ENCODE assay signal across 21 mouse cellular contexts in the genomic region with DNA sequence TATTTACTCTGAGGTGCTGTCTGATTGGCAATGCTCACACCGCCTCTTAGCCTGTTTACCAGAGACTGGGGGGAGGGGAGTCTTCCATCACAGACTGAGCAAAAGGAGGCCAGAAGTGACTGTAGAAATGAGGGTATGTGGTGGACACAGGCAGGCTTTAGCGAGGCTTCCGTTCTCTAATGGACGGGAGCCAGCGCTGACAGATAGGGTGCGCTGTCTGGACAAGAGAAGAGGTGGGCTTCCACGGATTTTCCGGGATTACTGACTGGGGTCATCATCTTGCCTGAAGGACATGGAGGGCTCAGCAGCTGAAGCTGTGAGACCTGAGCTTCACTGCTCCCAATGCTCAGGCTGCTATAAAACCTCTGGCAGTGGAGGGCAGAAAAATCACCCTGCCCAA. TPM values are rescaled to one million over a fixed set of nuclear protein-coding genes. Genes with fewer than 3 reads are reported as not detected.
DNase-seq lines count a peak whose midpoint lies in the region; ATAC-seq and TF ChIP-seq lines count a peak whose summit lies in the region.
"Had no signal": no experiment of that assay in that cellular context is flagged by ENCODE, and none has a peak within 500 bp of the region (broad histone marks: within the 10 kb centered on the region; RNA-seq: fewer than 3 reads in every experiment).

No protein-coding gene starts in this region.

- H3K79me2 ChIP-seq in myocyte (ENCODE audit: control insufficient read depth, insufficient read depth) = no peaks in the 10 kb centered on the region

- no peaks in the 10 kb centered on the region for H3K36me3 ChIP-seq in lung, embryonic 14.5 days (ENCODE audit: insufficient read depth)
- no peaks in the 10 kb centered on the region for H3K36me3 ChIP-seq in myocyte (ENCODE audit: control insufficient read depth, insufficient read depth)
- H3K36me3 ChIP-seq in neural tube, embryonic 15.5 days = no peaks in the 10 kb centered on the region
- H3K36me3 ChIP-seq in forebrain, postnatal 0 days (ENCODE audit: insufficient read depth) = no peaks in the 10 kb centered on the region
- H3K36me3 ChIP-seq: forebrain, embryonic 15.5 days; G1E; heart, embryonic 15.5 days; liver, embryonic 15.5 days had no signal

- H3K9ac ChIP-seq in lung, embryonic 14.5 days = no peak overlapping the region
- no peak overlapping the region for H3K9ac ChIP-seq in neural tube, embryonic 15.5 days (replicated peaks)
- H3K9ac ChIP-seq in forebrain, postnatal 0 days = no peak overlapping the region
- H3K9ac ChIP-seq: forebrain, embryonic 15.5 days; heart, embryonic 15.5 days; liver, embryonic 15.5 days had no signal

- no peak overlapping the region for H3ac ChIP-seq in myocyte (ENCODE audit: control insufficient read depth, insufficient read length)

- H3K27ac ChIP-seq in lung, embryonic 14.5 days (ENCODE audit: low read depth) = no peak overlapping the region
- H3K27ac ChIP-seq in neural tube, embryonic 15.5 days (replicated peaks) = no peak overlapping the region
- no peak overlapping the region for H3K27ac ChIP-seq in forebrain, postnatal 0 days (ENCODE audit: low read depth, low read length)
- H3K27ac ChIP-seq: forebrain, embryonic 15.5 days; heart, embryonic 15.5 days; liver, embryonic 15.5 days had no signal

- H3K4me2 ChIP-seq in lung, embryonic 14.5 days = no peak overlapping the region
- peak overlapping the region; percentile 68 for H3K4me2 ChIP-seq in myocyte (ENCODE audit: low read depth)
- H3K4me2 ChIP-seq in neural tube, embryonic 15.5 days = no peak overlapping the region
- no peak overlapping the region for H3K4me2 ChIP-seq in forebrain, postnatal 0 days (ENCODE audit: low read depth)
- H3K4me2 ChIP-seq: forebrain, embryonic 15.5 days; heart, embryonic 15.5 days; liver, embryonic 15.5 days had no signal

- no peak for TF ChIP-seq POLR2A in brain, embryonic 14.5 days (IDR thresholded peaks at IDR 0.05; ENCODE audit: borderline replicate concordance, extremely low read depth, insufficient read depth, insufficient read length, poor library complexity, severe bottlenecking)
- TF ChIP-seq POLR2A in myocyte (IDR thresholded peaks at IDR 0.05; ENCODE audit: insufficient read length, low read depth) = no peak

- 45% methylated on average over 8 of the region's 8 CpGs for WGBS in lung, embryonic 14.5 days
- 43% methylated on average over 8 of the region's 8 CpGs for WGBS in neural tube, embryonic 15.5 days
- 46% methylated on average over 8 of the region's 8 CpGs for WGBS in forebrain, postnatal 0 days

- H3K4me1 ChIP-seq in lung, embryonic 14.5 days (ENCODE audit: insufficient read depth) = peaks cover 12% of the 10 kb centered on the region
- H3K4me1 ChIP-seq in neural tube, embryonic 15.5 days = peaks cover 14% of the 10 kb centered on the region
- 0 out of 2 replicates have a peak, but pooled peaks cover 7% of the 10 kb centered on the region for H3K4me1 ChIP-seq in forebrain, postnatal 0 days (ENCODE audit: insufficient read depth)

- no peak for TF ChIP-seq CTCF in lung, embryonic 14.5 days (IDR thresholded peaks at IDR 0.05; ENCODE audit: low read depth)
- TF ChIP-seq CTCF in brain, embryonic 14.5 days (IDR thresholded peaks at IDR 0.05; ENCODE audit: borderline replicate concordance, extremely low read depth, insufficient read depth, insufficient read length) = no peak
- no peak for TF ChIP-seq CTCF in forebrain, postnatal 0 days (IDR thresholded peaks at IDR 0.05; ENCODE audit: low read depth)

- H3K27me3 ChIP-seq in lung, embryonic 14.5 days (ENCODE audit: insufficient read depth, low read length) = no peaks in the 10 kb centered on the region
- peaks cover 15% of the 10 kb centered on the region for H3K27me3 ChIP-seq in myocyte (ENCODE audit: control insufficient read depth, insufficient read depth, insufficient read length)
- no peaks in the 10 kb centered on the region; the same call in 1 of the 2 replicates for H3K27me3 ChIP-seq in neural tube, embryonic 15.5 days (replicated peaks)
- H3K27me3 ChIP-seq in forebrain, postnatal 0 days (ENCODE audit: insufficient read depth, low read length) = no peaks in the 10 kb centered on the region
- H3K27me3 ChIP-seq: heart, embryonic 15.5 days had no signal

- peak; percentile 91 for DNase-seq in heart, adult 11 months
- no peak for DNase-seq in heart, adult 8-10 months (ENCODE audit: low spot score)
- DNase-seq in lung, embryonic 14.5 days = peak; percentile 20
- no peak for DNase-seq in lung, postnatal 4 days
- peak; percentile 7 for DNase-seq in brain, embryonic 14.5 days (ENCODE audit: low read depth)
- no peak for DNase-seq in forebrain, postnatal 0 days
- DNase-seq: cerebellum, adult 18-20 months; layer of hippocampus, postnatal 36 days; thymus, postnatal 4 days had no signal

- H3K9me3 ChIP-seq in lung, embryonic 14.5 days (ENCODE audit: low read depth, low read length) = no peaks in the 10 kb centered on the region
- H3K9me3 ChIP-seq in neural tube, embryonic 15.5 days (replicated peaks) = no peaks in the 10 kb centered on the region
- no peaks in the 10 kb centered on the region for H3K9me3 ChIP-seq in forebrain, postnatal 0 days (ENCODE audit: low read length)
- H3K9me3 ChIP-seq: forebrain, embryonic 15.5 days; G1E; heart, embryonic 15.5 days; liver, embryonic 15.5 days had no signal

- no peak for ATAC-seq in lung, embryonic 14.5 days (ENCODE audit: insufficient read depth)
- ATAC-seq in neural tube, embryonic 15.5 days (ENCODE audit: low FRiP score) = no peak
- ATAC-seq in forebrain, postnatal 0 days = no peak
- ATAC-seq: forebrain, embryonic 15.5 days; inflammation-experienced regulatory T-cells, adult 6 months had no signal

- no peak overlapping the region for H3K4me3 ChIP-seq in lung, embryonic 14.5 days (ENCODE audit: low read depth, low read length)
- peak overlapping the region; percentile 23 for H3K4me3 ChIP-seq in myocyte
- H3K4me3 ChIP-seq in neural tube, embryonic 15.5 days (replicated peaks) = no peak overlapping the region
- H3K4me3 ChIP-seq in forebrain, postnatal 0 days (ENCODE audit: low read depth, low read length) = no peak overlapping the region
- H3K4me3 ChIP-seq: forebrain, embryonic 15.5 days; heart, embryonic 15.5 days; liver, embryonic 15.5 days had no signal

TF ChIP-seq in myocyte, 11 proteins besides CTCF, POLR2A, EP300 and RAD21:
- TF ChIP-seq E2F4 (IDR thresholded peaks at IDR 0.05; ENCODE audit: insufficient read depth) (no peak), POLR2AphosphoS2 (IDR thresholded peaks at IDR 0.05; ENCODE audit: insufficient read length, low read depth) (no peak), TCF3 (IDR thresholded peaks at IDR 0.05; ENCODE audit: insufficient read length, low read depth) (no peak), MYOG (IDR thresholded peaks at IDR 0.05; ENCODE audit: control insufficient read depth in 1 of 3, insufficient read depth in 1 of 3, insufficient read length in 2 of 3, low read depth in 2 of 3) (no peak)
TF ChIP-seq in myocyte: peak in this region for 0.

RNA-seq across cellular contexts. Expression of gene Art1, which starts 0.7 kb away (rescaled TPM):
- total RNA-seq in heart, adult 8-10 months (2022) = 100 to 1,000 TPM; 301 to 387 (median 344) TPM
- polyA plus RNA-seq in lung, embryonic 14.5 days (2014; fragmentation: Nextera tagmentation; extraction: Ambion mirVana) = 0.50 and 0.65 TPM in 2 replicates
- polyA plus RNA-seq in brain, embryonic 14.5 days (2012; rRNA removed) = 0.34 and 0.39 TPM in 2 replicates
- polyA plus RNA-seq in myocyte (2012; fragmentation: generic; extraction: Trizol) = 44.4 TPM
- polyA plus RNA-seq in neural tube, embryonic 15.5 days (2015; fragmentation: Nextera tagmentation; extraction: Ambion mirVana) = 1.5 and 2.5 TPM in 2 replicates
- 0.15 TPM in 1 of 2 replicates, not detected in the other for total RNA-seq in forebrain, postnatal 0 days (2014; rRNA removed)
- 0.15 and 0.39 TPM in 2 replicates for polyA plus RNA-seq in forebrain, postnatal 0 days (2015; fragmentation: Nextera tagmentation; extraction: Ambion mirVana)
- total RNA-seq: layer of hippocampus, postnatal 36 days; megakaryocyte progenitor cell, adult 5-6 weeks had no signal
- polyA plus RNA-seq: cortical plate, adult 2 months; G1E; inflammation-experienced regulatory T-cells, adult 6 months had no signal

RNA-seq across cellular contexts. Expression of gene Art5, which starts 7.0 kb away (rescaled TPM):
- 10 to 100 TPM; 15.4 to 33.2 (median 23.0) TPM for total RNA-seq in heart, adult 8-10 months (2022)
- polyA plus RNA-seq in lung, embryonic 14.5 days (2014; fragmentation: Nextera tagmentation; extraction: Ambion mirVana) = 1.1 and 1.2 TPM in 2 replicates
- polyA plus RNA-seq in brain, embryonic 14.5 days (2012; rRNA removed) = 0.26 and 0.69 TPM in 2 replicates
- 6.9 TPM for polyA plus RNA-seq in myocyte (2012; fragmentation: generic; extraction: Trizol)
- 0.23 and 0.52 TPM in 2 replicates for polyA plus RNA-seq in neural tube, embryonic 15.5 days (2015; fragmentation: Nextera tagmentation; extraction: Ambion mirVana)
- 0.23 and 0.29 TPM in 2 replicates for total RNA-seq in forebrain, postnatal 0 days (2014; rRNA removed)
- 0.22 and 0.50 TPM in 2 replicates for polyA plus RNA-seq in forebrain, postnatal 0 days (2015; fragmentation: Nextera tagmentation; extraction: Ambion mirVana)
- total RNA-seq: adrenal gland, adult 18-20 months; layer of hippocampus, postnatal 36 days had no signal
- polyA plus RNA-seq: cortical plate, adult 2 months; G1E had no signal

RNA-seq across cellular contexts. Expression of gene Chrna10, which starts 14.4 kb away (rescaled TPM):
- not detected for total RNA-seq in heart, adult 8-10 months (2022)
- not detected in 2 replicates for polyA plus RNA-seq in lung, embryonic 14.5 days (2014; fragmentation: Nextera tagmentation; extraction: Ambion mirVana)
- polyA plus RNA-seq in brain, embryonic 14.5 days (2012; rRNA removed) = 0.04 and 0.05 TPM in 2 replicates
- 0.04 TPM for polyA plus RNA-seq in myocyte (2012; fragmentation: generic; extraction: Trizol)
- not detected in 2 replicates for polyA plus RNA-seq in neural tube, embryonic 15.5 days (2015; fragmentation: Nextera tagmentation; extraction: Ambion mirVana)
- 0.23 and 0.62 TPM in 2 replicates for total RNA-seq in forebrain, postnatal 0 days (2014; rRNA removed)
- 0.16 TPM in 1 of 2 replicates, not detected in the other for polyA plus RNA-seq in forebrain, postnatal 0 days (2015; fragmentation: Nextera tagmentation; extraction: Ambion mirVana)
- total RNA-seq: adrenal gland, adult 18-20 months; layer of hippocampus, postnatal 36 days; megakaryocyte progenitor cell, adult 5-6 weeks had no signal
- polyA plus RNA-seq: forebrain, embryonic 15.5 days; G1E; inflammation-experienced regulatory T-cells, adult 6 months; kidney, embryonic 14.5 days; limb, embryonic 11.5 days; liver, embryonic 15.5 days had no signal

RNA-seq across cellular contexts. Expression of gene Trpc2, which starts 19.3 kb away (rescaled TPM):
- under 1 TPM in 2 of 4 experiments, not detected in 2; 0.11 to 0.87 TPM for total RNA-seq in heart, adult 8-10 months (2022)
- polyA plus RNA-seq in lung, embryonic 14.5 days (2014; fragmentation: Nextera tagmentation; extraction: Ambion mirVana) = not detected in 2 replicates
- 3.4 and 5.8 TPM in 2 replicates for polyA plus RNA-seq in brain, embryonic 14.5 days (2012; rRNA removed)
- not detected for polyA plus RNA-seq in myocyte (2012; fragmentation: generic; extraction: Trizol)
- polyA plus RNA-seq in neural tube, embryonic 15.5 days (2015; fragmentation: Nextera tagmentation; extraction: Ambion mirVana) = 0.24 TPM in 1 of 2 replicates, not detected in the other
- 0.23 and 1.1 TPM in 2 replicates for total RNA-seq in forebrain, postnatal 0 days (2014; rRNA removed)
- not detected in 2 replicates for polyA plus RNA-seq in forebrain, postnatal 0 days (2015; fragmentation: Nextera tagmentation; extraction: Ambion mirVana)
- total RNA-seq: adrenal gland, adult 18-20 months; megakaryocyte progenitor cell, adult 5-6 weeks had no signal
- polyA plus RNA-seq: G1E; heart, embryonic 15.5 days; kidney, embryonic 14.5 days; limb, embryonic 11.5 days; liver, embryonic 15.5 days had no signal

RNA-seq across cellular contexts. Expression of gene Xntrpc, which starts 36.7 kb away (rescaled TPM):
- total RNA-seq in heart, adult 8-10 months (2022) = 1 to 10 TPM in 2 of 4 experiments, under 1 TPM in 2; 0.47 to 1.1 (median 0.82) TPM
- 1.0 and 1.2 TPM in 2 replicates for polyA plus RNA-seq in lung, embryonic 14.5 days (2014; fragmentation: Nextera tagmentation; extraction: Ambion mirVana)
- 5.7 and 7.7 TPM in 2 replicates for polyA plus RNA-seq in brain, embryonic 14.5 days (2012; rRNA removed)
- polyA plus RNA-seq in myocyte (2012; fragmentation: generic; extraction: Trizol) = 0.12 TPM
- 0.86 and 1.1 TPM in 2 replicates for polyA plus RNA-seq in neural tube, embryonic 15.5 days (2015; fragmentation: Nextera tagmentation; extraction: Ambion mirVana)
- 1.3 and 2.5 TPM in 2 replicates for total RNA-seq in forebrain, postnatal 0 days (2014; rRNA removed)
- 0.42 and 0.58 TPM in 2 replicates for polyA plus RNA-seq in forebrain, postnatal 0 days (2015; fragmentation: Nextera tagmentation; extraction: Ambion mirVana)

Comparison
In these comparisons a context has a peak if more than half of its experiments do, and no peak if none do; other contexts are left out.
1. DNase-seq: peak in heart, adult 11 months (single experiment), lung, embryonic 14.5 days (single experiment) and brain, embryonic 14.5 days (single experiment); none in heart, adult 8-10 months (single experiment), lung, postnatal 4 days (0 of 2) and forebrain, postnatal 0 days (single experiment).
2. RNA of gene Art1, which starts 0.7 kb away (polyA plus RNA-seq): 44.4 TPM in myocyte (single experiment); 1.5 to 2.5 TPM in neural tube, embryonic 15.5 days, 0.50 to 0.65 TPM in lung, embryonic 14.5 days, 0.15 to 0.39 TPM in forebrain, postnatal 0 days and 0.34 to 0.39 TPM in brain, embryonic 14.5 days; every median in the first group is over 10 times any median in the second.